Mouse (Mus musculus): ENCODE results near the gene Themis.

The Themis gene

GRCm38 (mm10) chr10:28668261-28668660 is at the start of gene Themis:
TSS of gene Themis (plus strand) at chr10:28668360.
- 69% methylated on average over 5 of the region's 5 CpGs for WGBS

- 61% methylated on average over 1 of the region's 1 CpGs for WGBS
Observed at GRCm38 (mm10) chr10:28619415-28619814, 48.7 kb upstream of the Themis start.

GRCm38 (mm10) chr10:28641887-28642286 is 26.3 kb upstream of the Themis start:
- 87% methylated on average over 2 of the region's 2 CpGs for WGBS

GRCm38 (mm10) chr10:28647855-28648254 is 20.3 kb upstream of the Themis start:
- 90% methylated on average over 2 of the region's 2 CpGs for WGBS

- 71% methylated on average over 6 of the region's 6 CpGs for WGBS
Observed at GRCm38 (mm10) chr10:28649109-28649899, 18.9 kb upstream of the Themis start.

GRCm38 (mm10) chr10:28649900-28650160 is 18.3 kb upstream of the Themis start:
- 23% methylated on average over 1 of the region's 1 CpGs for WGBS

- WGBS: 86% methylated on average over 2 of the region's 2 CpGs
Observed at GRCm38 (mm10) chr10:28651910-28652309, 16.2 kb upstream of the Themis start.

- 42% methylated on average over 6 of the region's 6 CpGs for WGBS
Observed at GRCm38 (mm10) chr10:28665141-28665540, 3.0 kb upstream of the Themis start.

GRCm38 (mm10) chr10:28673931-28674330 is 5.8 kb downstream of the Themis start:
- 77% methylated on average over 3 of the region's 3 CpGs for WGBS

GRCm38 (mm10) chr10:28675337-28675736 is 7.2 kb downstream of the Themis start:
- 88% methylated on average over 2 of the region's 2 CpGs for WGBS

- 81% methylated on average over 6 of the region's 6 CpGs for WGBS
Observed at GRCm38 (mm10) chr10:28694981-28695380, 26.8 kb downstream of the Themis start.

- WGBS: 55% methylated on average over 1 of the region's 1 CpGs
Observed at GRCm38 (mm10) chr10:28696032-28696431, 27.9 kb downstream of the Themis start.

- 65% methylated on average over 3 of the region's 3 CpGs for WGBS
Observed at GRCm38 (mm10) chr10:28721828-28722227, 53.7 kb downstream of the Themis start.

GRCm38 (mm10) chr10:28723266-28723665 is 55.1 kb downstream of the Themis start:
- WGBS: 88% methylated on average over 7 of the region's 7 CpGs

- WGBS: 10% methylated on average over 2 of the region's 2 CpGs
Observed at GRCm38 (mm10) chr10:28730122-28730521, 62.0 kb downstream of the Themis start.

- 43% methylated on average over 1 of the region's 1 CpGs for WGBS
Observed at GRCm38 (mm10) chr10:28737953-28738352, 69.8 kb downstream of the Themis start.

- 73% methylated on average over 2 of the region's 2 CpGs for WGBS
Observed at GRCm38 (mm10) chr10:28753321-28753720, 85.2 kb downstream of the Themis start.

- 65% methylated on average over 5 of the region's 5 CpGs for WGBS
Observed at GRCm38 (mm10) chr10:28776777-28777402, 108.7 kb downstream of the Themis start.

- 74% methylated on average over 4 of the region's 4 CpGs for WGBS
Observed at GRCm38 (mm10) chr10:28799469-28799868, 131.3 kb downstream of the Themis start.

- 86% methylated on average over 3 of the region's 3 CpGs for WGBS
Observed at GRCm38 (mm10) chr10:28805160-28805559, 137.0 kb downstream of the Themis start.

GRCm38 (mm10) chr10:28811928-28812570 is 143.9 kb downstream of the Themis start:
- 56% methylated on average over 5 of the region's 5 CpGs for WGBS

GRCm38 (mm10) chr10:28816160-28816559 is 148.0 kb downstream of the Themis start:
- WGBS: 65% methylated on average over 4 of the region's 4 CpGs

GRCm38 (mm10) chr10:28822320-28822719 is 154.2 kb downstream of the Themis start:
- WGBS: 73% methylated on average over 3 of the region's 3 CpGs

Measured in cerebral cortex, adult 2 months (tissue).